Comparison of ENCODE assay signal across 17 mouse cellular contexts in the genomic region with DNA sequence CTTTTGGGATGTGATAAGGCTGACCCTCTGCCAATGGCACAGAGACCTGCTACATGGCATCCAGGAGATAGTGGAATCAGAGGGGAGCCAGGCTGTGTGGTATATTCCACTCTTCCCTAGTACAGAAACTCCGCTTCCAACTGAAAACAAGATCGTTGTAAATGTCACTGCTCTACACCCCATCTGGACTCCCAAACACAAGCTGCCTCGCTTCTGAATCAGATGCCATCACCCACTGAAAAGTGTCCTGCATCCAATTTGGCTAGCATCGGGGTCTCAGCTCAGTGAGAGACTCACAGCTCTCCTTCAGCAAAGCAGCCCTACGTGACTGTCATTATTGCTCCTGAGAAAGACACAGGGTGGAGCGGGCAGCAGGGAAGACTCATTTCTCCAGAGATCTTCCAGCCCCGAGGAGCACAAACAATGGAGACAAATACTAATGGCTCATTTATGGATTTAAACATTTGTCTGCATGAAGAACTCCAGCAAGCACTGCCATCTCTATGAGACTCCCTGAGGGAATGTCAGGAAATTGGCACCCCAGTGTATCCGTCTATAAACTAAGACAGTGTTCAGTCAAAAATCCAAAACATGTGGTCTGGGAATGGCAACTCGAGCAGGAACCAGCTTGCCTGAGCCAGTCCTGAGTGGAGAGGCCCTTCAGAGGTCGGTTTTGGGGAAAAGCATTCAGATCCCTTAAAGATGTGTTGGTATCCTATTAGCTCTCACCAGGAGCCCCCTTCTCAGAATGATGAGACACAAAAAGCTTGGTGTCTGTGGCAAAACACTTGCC. TPM values are rescaled to one million over a fixed set of nuclear protein-coding genes. Genes with fewer than 3 reads are reported as not detected.
A peak's percentile ranks its signal among the peaks of the same experiment; 100 is the strongest.
DNase-seq lines count a peak whose midpoint lies in the region; ATAC-seq lines count a peak whose summit lies in the region.
"Had no signal": no experiment of that assay in that cellular context is flagged by ENCODE, and none has a peak within 500 bp of the region (broad histone marks: within the 10 kb centered on the region; RNA-seq: fewer than 3 reads in every experiment).

No protein-coding gene starts in this region.

- no peaks in the 10 kb centered on the region for H3K27me3 ChIP-seq in intestine, embryonic 15.5 days (replicated peaks)
- no peaks in the 10 kb centered on the region for H3K27me3 ChIP-seq in liver, embryonic 11.5 days (replicated peaks; ENCODE audit: control insufficient read depth, insufficient read depth, low read length)
- H3K27me3 ChIP-seq: neural tube, embryonic 12.5 days had no signal

- H3K9ac ChIP-seq in intestine, embryonic 15.5 days: no peak overlapping the region
- H3K9ac ChIP-seq in liver, embryonic 11.5 days (ENCODE audit: low read depth, low read length): no peak overlapping the region
- H3K9ac ChIP-seq: lung, embryonic 14.5 days; neural tube, embryonic 12.5 days had no signal

- no peak overlapping the region for H3K4me3 ChIP-seq in intestine, embryonic 15.5 days (replicated peaks)
- H3K4me3 ChIP-seq in liver, embryonic 11.5 days (ENCODE audit: low read depth, low read length): no peak overlapping the region
- H3K4me3 ChIP-seq: neural tube, embryonic 12.5 days had no signal

- no peaks in the 10 kb centered on the region for H3K4me1 ChIP-seq in intestine, embryonic 15.5 days (replicated peaks)
- H3K4me1 ChIP-seq in liver, embryonic 11.5 days (replicated peaks; ENCODE audit: control insufficient read depth, insufficient read depth, low read length): no peaks in the 10 kb centered on the region
- H3K4me1 ChIP-seq: neural tube, embryonic 12.5 days had no signal

- 69% methylated on average over 10 of the region's 10 CpGs for WGBS in intestine, embryonic 15.5 days
- WGBS in liver, embryonic 11.5 days: 73% methylated on average over 10 of the region's 10 CpGs

- H3K36me3 ChIP-seq in intestine, embryonic 15.5 days: no peaks in the 10 kb centered on the region
- H3K36me3 ChIP-seq in liver, embryonic 11.5 days (ENCODE audit: control insufficient read depth, insufficient read depth, low read length): no peaks in the 10 kb centered on the region
- H3K36me3 ChIP-seq: neural tube, embryonic 12.5 days had no signal

- intact Hi-C loops in left cerebral cortex, postnatal 14 days (cut with DNase I): no loop called here

- peak; percentile 49; the same call in 1 of the 2 replicates for ATAC-seq in cerebellum, adult (ENCODE audit: insufficient number of reproducible peaks, low FRiP score, low TSS enrichment)
- no peak for ATAC-seq in intestine, embryonic 15.5 days
- ATAC-seq in monocyte, adult 5-6 weeks (replicated peaks; ENCODE audit: insufficient number of reproducible peaks, low FRiP score, low TSS enrichment, poor library complexity, severe bottlenecking): no peak
- ATAC-seq in liver, embryonic 11.5 days (replicated peaks; ENCODE audit: low FRiP score): no peak
- ATAC-seq: activated CD4-positive, CD25-positive, alpha-beta regulatory T cell, adult 4 months; hindbrain, embryonic 16.5 days had no signal

- no peaks in the 10 kb centered on the region for H3K9me3 ChIP-seq in intestine, embryonic 15.5 days
- no peaks in the 10 kb centered on the region for H3K9me3 ChIP-seq in liver, embryonic 11.5 days (ENCODE audit: control insufficient read depth, low read length)
- H3K9me3 ChIP-seq: neural tube, embryonic 12.5 days had no signal

- H3K27ac ChIP-seq in intestine, embryonic 15.5 days: no peak overlapping the region
- no peak overlapping the region for H3K27ac ChIP-seq in liver, embryonic 11.5 days (ENCODE audit: low read depth, low read length)
- H3K27ac ChIP-seq: neural tube, embryonic 12.5 days had no signal

- DNase-seq in cerebellum, postnatal 10 days: no peak
- DNase-seq in brain, embryonic 18.5 days (ENCODE audit: low read depth, low spot score): peak; percentile 72
- DNase-seq in frontal cortex, postnatal 10 days (ENCODE audit: low spot score in 2 of 2): peak; percentile 39 to 43
- peak; percentile 37 to 74 for DNase-seq in left cerebral cortex, postnatal 14 days (ENCODE audit: low spot score in 2 of 2)
- DNase-seq in liver, embryonic 11.5 days (ENCODE audit: low spot score): no peak
- DNase-seq: lung, embryonic 14.5 days; thymus, adult 2 months had no signal

- no peak overlapping the region for H3K4me2 ChIP-seq in intestine, embryonic 15.5 days (replicated peaks)
- H3K4me2 ChIP-seq in liver, embryonic 11.5 days: no peak overlapping the region
- H3K4me2 ChIP-seq: lung, embryonic 14.5 days; midbrain, embryonic 11.5 days; neural tube, embryonic 12.5 days had no signal

RNA-seq across cellular contexts. Expression of gene Mas1, which starts 28.3 kb away (rescaled TPM):
- total RNA-seq in left cerebral cortex, postnatal 14 days (2021): 10 to 100 TPM; 25.5 to 26.0 TPM
- 0.38 and 0.40 TPM in 2 replicates for polyA plus RNA-seq in intestine, embryonic 15.5 days (2015; fragmentation: Nextera tagmentation; extraction: Ambion mirVana)
- total RNA-seq in monocyte, adult 5-6 weeks (2017): not detected in 3 replicates
- 0.25 and 0.36 TPM in 2 replicates for polyA plus RNA-seq in liver, embryonic 11.5 days (2014; fragmentation: Nextera tagmentation; extraction: Ambion mirVana)
- total RNA-seq: common myeloid progenitor, adult 5-6 weeks; ES-E14 had no signal
- polyA plus RNA-seq: midbrain, embryonic 11.5 days; small intestine, adult 2 months had no signal

RNA-seq across cellular contexts. Expression of gene Mrgprh, which starts 36.2 kb away (rescaled TPM):
- total RNA-seq in left cerebral cortex, postnatal 14 days (2021): under 1 TPM; 0.29 to 0.44 TPM
- not detected in 2 replicates for polyA plus RNA-seq in intestine, embryonic 15.5 days (2015; fragmentation: Nextera tagmentation; extraction: Ambion mirVana)
- not detected in 3 replicates for total RNA-seq in monocyte, adult 5-6 weeks (2017)
- polyA plus RNA-seq in liver, embryonic 11.5 days (2014; fragmentation: Nextera tagmentation; extraction: Ambion mirVana): not detected in 2 replicates
- total RNA-seq: common myeloid progenitor, adult 5-6 weeks; ES-E14 had no signal
- polyA plus RNA-seq: activated CD4-positive, CD25-positive, alpha-beta regulatory T cell, adult 4 months; hindbrain, embryonic 16.5 days; lung, embryonic 14.5 days; midbrain, embryonic 11.5 days; neural tube, embryonic 12.5 days; small intestine, adult 2 months had no signal

Comparison
In these comparisons a context has a peak if more than half of its experiments do, and no peak if none do; other contexts are left out.
1. DNase-seq: peak in brain, embryonic 18.5 days (single experiment), frontal cortex, postnatal 10 days (2 of 2) and left cerebral cortex, postnatal 14 days (2 of 2); none in cerebellum, postnatal 10 days (0 of 2) and liver, embryonic 11.5 days (single experiment).
2. RNA of gene Mas1, which starts 28.3 kb away (total RNA-seq): 25.5 to 26.0 TPM in left cerebral cortex, postnatal 14 days; not detected in monocyte, adult 5-6 weeks; every median in the first group is over 10 times any median in the second.